Mouse (Mus musculus) midbrain, embryonic 16.5 days (tissue): ENCODE measurements around the gene Idh2. TPM values are rescaled to one million over a fixed set of nuclear protein-coding genes. Genes with fewer than 3 reads are reported as not detected.

Source experiments
- ATAC-seq: fragments of 200-750 bp; cut with Nextera tagmentation; 2 replicates; pipeline ENCODE4 v1.8.0; 2017; ENCODE audit warnings: moderate TSS enrichment
- H3K27ac ChIP-seq: fragments of 300-500 bp; sonication (generic); 2 replicates; pipeline ENCODE4 v1.5.1; 2014; ENCODE audit warnings: mild to moderate bottlenecking, low read length, mixed read lengths
- H3K27me3 ChIP-seq: fragments of 300-500 bp; sonication (generic); 2 replicates; pipeline ENCODE4 v1.6.1; 2014; ENCODE audit warnings: low read depth, low read length, mixed read lengths; ENCODE audit not compliant: control insufficient read depth, insufficient read depth
- H3K36me3 ChIP-seq: fragments of 300-500 bp; sonication (generic); 2 replicates; pipeline ENCODE4 v1.6.1; 2014; ENCODE audit warnings: mild to moderate bottlenecking, low read length, moderate library complexity, mixed read lengths; ENCODE audit not compliant: control insufficient read depth, insufficient read depth
- H3K4me1 ChIP-seq: fragments of 300-500 bp; sonication (generic); 2 replicates; pipeline ENCODE4 v1.6.1; 2014; ENCODE audit warnings: mild to moderate bottlenecking, low read length, mixed read lengths; ENCODE audit not compliant: control insufficient read depth, insufficient read depth
- H3K4me2 ChIP-seq: fragments of 300-500 bp; sonication (generic); 2 replicates; pipeline ENCODE4 v1.6.1; 2014; ENCODE audit warnings: mild to moderate bottlenecking, low read length, mixed read lengths
- H3K4me3 ChIP-seq: fragments of 300-500 bp; sonication (generic); 2 replicates; pipeline ENCODE4 v1.5.1; 2014; ENCODE audit warnings: low read depth, mild to moderate bottlenecking, low read length, moderate library complexity, mixed read lengths
- H3K9ac ChIP-seq: fragments of 300-500 bp; sonication (generic); 2 replicates; pipeline ENCODE4 v1.6.1; 2014; ENCODE audit warnings: low read depth, low read length, mixed read lengths
- H3K9me3 ChIP-seq: fragments of 300-500 bp; sonication (generic); replicated peaks from 2 replicates; pipeline ENCODE4 v1.6.1; 2014; ENCODE audit warnings: mild to moderate bottlenecking, low read length, mixed read lengths; ENCODE audit not compliant: control insufficient read depth, poor library complexity, severe bottlenecking
- WGBS: fragments of 180-500 bp; shearing (Covaris S2); extraction: QIAGEN DNeasy Blood & Tissue Kit; methylation state at CpG from one replicate; pipeline ENCODE4 v1.1.7; 2014; 5-methylcytosine and 5-hydroxymethylcytosine counted together
- polyA plus RNA-seq: library from polyadenylated mRNA; unstranded; fragments of >200 nt; fragmentation: Nextera tagmentation; extraction: Ambion mirVana; gene quantifications from 2 replicates; pipeline ENCODE4 v1.2.1, GENCODE M21; 2015

The Idh2 gene
- polyA plus RNA-seq, 1 experiment from 2014 or later, result 210 TPM

DNA sequence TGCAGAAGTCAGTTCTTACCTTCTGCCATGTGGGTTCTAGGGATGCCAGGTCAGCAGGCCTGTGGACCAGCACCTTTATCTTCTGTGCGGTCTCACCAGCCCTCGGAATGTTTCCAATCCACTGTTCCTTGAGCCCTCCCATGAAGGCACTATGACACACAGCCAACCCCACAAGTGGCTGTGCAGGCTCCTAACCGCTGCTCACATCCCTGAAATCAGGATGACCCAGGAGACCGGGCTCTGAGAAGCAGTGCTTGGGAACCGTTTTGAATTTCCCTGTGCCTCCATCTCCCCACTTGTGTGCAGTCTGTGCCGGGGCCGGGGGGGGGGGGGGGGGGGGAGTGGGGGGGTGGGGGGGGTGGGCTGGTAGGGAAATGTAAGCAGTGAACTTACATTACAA is 46.9 kb downstream of the Idh2 start:
- Histone ChIP-seq H3K27ac (no peak overlapping the region), H3K4me1 (peaks cover 41% of the 10 kb centered on the region), H3K4me3 (no peak overlapping the region), H3K9me3 (no peaks in the 10 kb centered on the region), H3K9ac (no peak overlapping the region), H3K27me3 (no peaks in the 10 kb centered on the region), H3K4me2 (no peak overlapping the region), H3K36me3 (no peaks in the 10 kb centered on the region)
- ATAC-seq, result no peak
- 60% methylated on average over 4 of the region's 7 CpGs for WGBS

DNA sequence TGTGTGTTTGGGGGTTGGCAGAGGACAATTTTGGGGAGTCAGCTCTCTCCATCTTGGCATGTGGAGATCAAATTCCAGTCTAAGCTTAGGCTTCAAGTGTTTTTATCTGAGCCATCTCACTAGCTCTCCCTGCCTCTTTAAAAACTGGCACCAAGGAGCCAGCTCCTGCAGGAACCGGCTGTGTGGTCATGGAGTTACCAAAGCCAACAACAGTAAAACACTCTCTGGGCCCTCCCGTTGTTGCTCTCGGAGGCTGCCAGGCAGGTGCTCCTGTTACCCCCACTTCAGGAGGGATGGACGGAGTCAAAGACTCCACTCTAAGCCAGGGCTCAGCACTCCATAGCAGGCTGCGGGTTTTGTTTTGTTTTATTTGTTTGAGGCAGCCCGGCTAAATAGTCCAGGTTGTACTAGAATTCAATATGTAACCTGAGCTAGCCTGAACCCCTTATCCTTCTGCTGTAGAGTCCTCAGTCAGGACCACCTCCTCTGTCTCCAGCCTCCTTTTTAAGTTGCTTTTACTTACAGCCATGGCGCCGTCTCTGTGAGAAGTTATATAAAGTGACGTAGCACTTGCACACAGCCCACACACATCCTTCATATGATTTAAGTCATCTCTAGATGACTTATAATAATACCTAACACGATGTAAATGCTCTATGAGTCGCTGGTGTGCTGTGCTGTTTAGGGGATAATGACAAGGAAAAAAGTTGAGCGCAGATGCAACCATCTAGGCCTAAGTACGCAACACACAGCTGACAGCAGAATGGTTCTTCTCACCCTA is 48.3 kb downstream of the Idh2 start:
- Histone ChIP-seq H3K27me3 (no peaks in the 10 kb centered on the region), H3K9me3 (no peaks in the 10 kb centered on the region), H3K4me2 (no peak overlapping the region), H3K9ac (no peak overlapping the region), H3K4me1 (peaks cover 37% of the 10 kb centered on the region), H3K27ac (no peak overlapping the region), H3K4me3 (no peak overlapping the region), H3K36me3 (no peaks in the 10 kb centered on the region)
- WGBS, result 73% methylated on average over 13 of the region's 13 CpGs
- ATAC-seq, result no peak

DNA sequence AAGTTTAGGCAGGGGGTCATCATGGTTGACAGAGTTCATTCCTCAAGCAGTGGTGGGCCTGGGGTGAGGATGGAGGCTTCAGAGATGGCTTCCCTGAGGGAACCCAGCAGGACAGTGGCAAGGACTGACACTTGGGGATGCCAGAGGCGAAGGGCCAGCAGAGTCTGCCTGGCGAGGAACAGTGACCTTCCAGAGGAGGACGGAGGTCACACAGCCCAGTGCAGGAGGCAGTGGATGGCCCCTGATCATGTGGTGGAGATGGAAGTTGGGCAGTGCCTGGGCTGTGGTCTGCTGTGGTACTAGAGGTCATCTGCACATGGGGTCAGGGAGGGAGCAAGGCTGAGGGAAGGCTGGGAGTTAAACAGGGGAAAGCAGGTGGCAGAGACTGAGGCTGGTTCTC is 49.9 kb downstream of the Idh2 start:
- WGBS, result 81% methylated on average over 3 of the region's 3 CpGs
- Histone ChIP-seq H3K4me2 (no peak overlapping the region), H3K4me1 (peaks cover 32% of the 10 kb centered on the region), H3K4me3 (no peak overlapping the region), H3K36me3 (no peaks in the 10 kb centered on the region), H3K27me3 (no peaks in the 10 kb centered on the region), H3K27ac (no peak overlapping the region), H3K9me3 (no peaks in the 10 kb centered on the region), H3K9ac (no peak overlapping the region)
- ATAC-seq, result no peak

DNA sequence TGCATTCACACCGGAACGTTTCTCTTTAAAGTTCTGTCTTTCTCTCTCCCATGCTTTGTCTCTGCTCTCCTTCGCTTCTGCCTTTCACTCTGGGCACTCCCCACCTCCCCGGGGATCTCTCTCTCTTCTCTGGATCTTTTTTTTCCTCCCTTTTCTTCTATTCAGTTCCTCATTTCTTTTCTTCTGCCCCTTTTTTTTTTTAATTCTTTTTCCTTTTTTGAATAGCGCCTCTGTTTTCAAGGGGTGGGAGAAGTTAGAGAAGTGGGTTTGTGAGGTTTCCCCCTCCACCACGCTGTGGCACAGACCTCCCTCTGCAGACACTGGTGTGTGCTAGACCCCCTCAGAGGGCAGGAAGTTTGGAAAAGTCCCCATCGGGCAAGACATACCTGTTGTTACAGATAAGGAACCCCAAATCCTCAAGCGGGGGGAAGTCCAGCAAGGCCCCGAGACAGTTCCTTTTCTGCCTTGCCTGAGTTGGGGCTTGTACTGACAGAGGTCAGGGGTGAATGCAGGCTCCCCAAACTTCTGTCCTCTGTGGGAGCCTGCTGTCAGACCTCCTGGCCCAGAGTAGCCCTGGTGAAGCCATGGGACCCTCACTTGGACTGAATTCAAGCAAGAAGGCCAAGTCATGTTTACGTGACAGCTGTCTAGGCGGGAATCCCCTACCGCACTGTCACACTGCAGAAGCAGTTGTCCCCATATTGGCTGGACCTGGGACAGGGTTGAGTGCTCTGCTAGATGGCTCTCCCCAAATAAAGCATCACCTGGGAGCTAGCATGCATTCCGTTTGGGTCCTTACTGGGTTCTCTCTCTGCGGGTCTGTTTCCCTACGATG is 51.1 kb downstream of the Idh2 start:
- no peaks in the 10 kb centered on the region for H3K27me3 ChIP-seq
- H3K9me3 ChIP-seq, result no peaks in the 10 kb centered on the region
- H3K4me3 ChIP-seq, result no peak overlapping the region
- no peak for ATAC-seq
- H3K4me2 ChIP-seq, result no peak overlapping the region
- 47% methylated on average over 15 of the region's 15 CpGs for WGBS
- no peaks in the 10 kb centered on the region for H3K36me3 ChIP-seq
- peaks cover 20% of the 10 kb centered on the region for H3K4me1 ChIP-seq
- H3K9ac ChIP-seq, result no peak overlapping the region
- 0 out of 2 replicates have a peak overlapping the region, but pooled peaks have one; percentile 24 for H3K27ac ChIP-seq

DNA sequence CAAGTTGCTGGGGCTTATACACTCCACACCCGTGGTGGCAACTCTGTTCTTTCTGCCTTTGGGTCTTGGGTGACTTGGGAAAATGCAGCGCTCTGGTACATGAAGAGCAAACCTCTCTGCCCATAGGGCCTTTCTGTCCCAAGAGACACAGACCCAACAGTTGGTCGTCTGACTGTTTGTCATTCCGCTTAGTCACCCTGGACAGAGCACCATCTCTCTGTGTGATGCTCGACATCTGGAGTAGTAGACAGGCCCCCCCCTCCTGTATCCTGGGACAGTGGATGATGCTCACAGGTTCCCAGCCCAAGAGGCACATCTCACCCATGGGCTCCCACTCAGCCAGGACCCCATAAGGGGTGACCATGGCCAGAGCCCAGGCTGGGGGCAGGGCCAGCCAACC is 51.9 kb downstream of the Idh2 start:
- Histone ChIP-seq H3K9me3 (no peaks in the 10 kb centered on the region), H3K27ac (peak overlapping the region; percentile 24; the same call in 1 of the 2 replicates), H3K27me3 (no peaks in the 10 kb centered on the region), H3K4me1 (peaks cover 17% of the 10 kb centered on the region), H3K4me3 (no peak overlapping the region), H3K4me2 (0 out of 2 replicates have a peak overlapping the region, but pooled peaks have one; percentile 4), H3K9ac (no peak overlapping the region), H3K36me3 (no peaks in the 10 kb centered on the region)
- 58% methylated on average over 5 of the region's 5 CpGs for WGBS
- ATAC-seq, result 0 out of 2 replicates have a peak, but pooled peaks have one; percentile 34

DNA sequence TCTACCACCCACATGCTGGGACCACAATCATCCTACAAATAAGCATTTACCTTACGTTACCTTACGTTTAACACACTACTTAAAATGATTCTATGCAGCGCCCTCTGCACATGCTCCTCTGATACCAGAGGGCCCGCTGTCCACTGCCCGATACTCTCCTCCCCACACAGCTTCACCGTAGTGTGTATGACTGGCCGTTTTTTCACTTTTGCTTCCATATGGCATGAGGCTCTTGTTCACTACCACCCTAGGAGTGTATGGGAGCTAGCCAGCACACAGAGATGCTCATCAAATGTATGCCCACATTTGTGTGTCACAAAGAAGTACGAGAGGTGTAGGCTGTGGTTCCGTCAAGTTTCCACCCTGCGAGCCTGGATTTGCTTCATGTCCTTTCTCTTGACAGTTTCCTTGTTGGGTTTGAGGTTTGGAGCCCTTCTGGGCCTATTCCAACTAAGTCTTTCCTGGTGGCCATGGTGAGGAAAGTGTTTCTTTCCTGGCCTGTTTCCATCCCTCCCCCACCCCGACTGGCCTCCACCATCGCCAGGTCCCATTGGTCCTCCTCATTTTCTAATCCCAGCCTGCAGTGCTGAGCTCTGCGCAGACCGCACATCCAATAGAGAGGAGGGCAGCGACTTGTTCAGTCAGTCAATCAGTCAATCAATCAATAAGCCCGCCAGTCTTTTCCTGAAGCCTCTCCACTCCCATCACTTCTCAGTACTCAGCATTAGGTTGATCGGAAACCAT is 52.9 kb downstream of the Idh2 start:
- H3K27ac ChIP-seq, result no peak overlapping the region
- peaks cover 22% of the 10 kb centered on the region for H3K4me1 ChIP-seq
- H3K9ac ChIP-seq, result no peak overlapping the region
- no peaks in the 10 kb centered on the region for H3K27me3 ChIP-seq
- 84% methylated on average over 17 of the region's 17 CpGs for WGBS
- no peaks in the 10 kb centered on the region for H3K9me3 ChIP-seq
- ATAC-seq, result no peak
- no peak overlapping the region for H3K4me2 ChIP-seq
- H3K36me3 ChIP-seq, result no peaks in the 10 kb centered on the region
- H3K4me3 ChIP-seq, result no peak overlapping the region

DNA sequence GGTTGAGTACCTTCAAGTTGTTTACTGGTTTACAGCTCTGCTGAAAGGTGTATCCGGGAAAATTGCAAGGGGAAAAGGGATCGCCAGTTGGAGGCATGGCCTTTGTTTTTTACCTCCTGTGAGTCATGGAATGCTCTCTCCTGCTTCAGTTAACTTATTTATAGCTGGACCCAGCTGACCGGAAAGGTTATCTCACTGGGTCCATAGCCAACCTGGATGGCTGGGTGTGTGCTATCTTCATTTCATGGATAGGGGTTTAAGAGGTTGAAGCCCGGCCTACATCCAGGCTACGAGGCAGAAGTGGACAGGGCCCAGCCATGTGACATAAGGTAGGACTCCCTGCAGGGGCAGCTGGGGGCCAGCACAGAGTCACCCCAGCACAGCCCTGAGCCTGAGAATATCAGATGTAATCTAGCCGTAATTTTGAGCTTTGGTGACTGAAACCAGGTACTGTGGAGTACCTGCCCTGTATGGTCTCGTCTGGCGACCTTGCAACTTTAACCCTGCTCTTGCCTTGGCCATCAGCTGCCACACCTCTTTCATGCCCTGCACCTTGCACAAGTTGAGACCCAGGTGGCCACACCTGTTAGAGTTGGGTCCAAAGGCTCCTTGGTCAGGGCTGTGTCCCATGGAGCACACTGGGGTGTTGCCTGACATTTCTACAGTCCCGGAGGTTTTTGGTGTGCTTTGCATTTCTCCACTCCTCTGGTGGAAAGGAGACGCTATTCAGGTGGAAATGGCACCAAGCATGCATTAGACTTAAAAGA is 55.0 kb downstream of the Idh2 start:
- no peak overlapping the region for H3K4me2 ChIP-seq

DNA sequence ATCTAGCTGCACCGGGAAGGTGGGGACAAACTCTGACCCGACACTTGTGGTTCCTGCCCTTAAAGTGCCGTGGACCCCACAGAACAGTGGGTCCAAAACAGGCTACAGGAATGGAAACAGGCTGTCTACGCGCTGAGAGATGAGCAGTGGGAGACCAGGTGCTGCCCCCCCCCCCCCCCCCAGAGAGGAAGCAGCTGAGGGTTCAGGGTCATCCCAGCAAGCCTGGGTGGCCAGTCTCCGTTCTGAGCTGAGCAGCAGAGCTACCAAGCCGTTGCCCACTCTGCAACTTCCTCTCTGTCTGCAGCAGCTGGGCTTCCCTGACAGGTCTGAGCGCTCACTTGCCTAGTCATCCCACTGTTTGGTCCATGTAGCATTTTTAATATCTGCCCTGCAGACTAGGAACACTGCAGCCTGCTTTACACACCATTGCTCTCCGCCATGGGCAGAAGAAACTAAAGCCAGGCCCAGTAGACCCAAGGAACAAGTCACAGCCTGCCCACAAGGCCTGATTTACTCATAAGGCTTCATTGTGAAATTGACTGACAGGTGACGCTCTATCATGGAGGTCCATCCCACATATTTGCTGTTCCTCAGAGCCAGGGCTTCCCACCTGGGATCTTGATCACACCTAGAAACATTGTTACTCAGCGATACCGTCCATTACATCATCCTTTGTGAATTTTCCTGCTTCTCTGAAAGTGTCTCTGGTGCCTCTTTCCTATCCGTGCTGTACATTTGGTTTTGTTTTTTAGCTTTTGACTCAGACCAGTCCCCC is 55.9 kb downstream of the Idh2 start:
- Histone ChIP-seq H3K9ac (no peak overlapping the region), H3K36me3 (no peaks in the 10 kb centered on the region), H3K4me2 (no peak overlapping the region), H3K4me3 (no peak overlapping the region), H3K9me3 (no peaks in the 10 kb centered on the region), H3K4me1 (peaks cover 29% of the 10 kb centered on the region), H3K27me3 (no peaks in the 10 kb centered on the region), H3K27ac (no peak overlapping the region)
- ATAC-seq, result no peak
- 79% methylated on average over 13 of the region's 13 CpGs for WGBS

More for the DNA sequence above, 55.0 kb downstream of the Idh2 start:
- Histone ChIP-seq H3K4me1 (peaks cover 29% of the 10 kb centered on the region), H3K9me3 (no peaks in the 10 kb centered on the region), H3K4me3 (no peak overlapping the region), H3K27me3 (no peaks in the 10 kb centered on the region), H3K27ac (no peak overlapping the region), H3K9ac (no peak overlapping the region), H3K36me3 (no peaks in the 10 kb centered on the region)
- 85% methylated on average over 10 of the region's 10 CpGs for WGBS
- no peak for ATAC-seq
